Mouse (Mus musculus) myocyte (in vitro differentiated cells): ENCODE measurements at regions not wholly inside any gene's neighbourhood (a gene's known extent, or its start where the extent isn't known, plus 50 kb on each side); places are given as distances from the start of the nearest gene placed in this dataset.

ENCODE experiments used
- H3K27me3 ChIP-seq: one replicate; pipeline ENCODE4 v1.6.1; 2011; ENCODE audit not compliant: control insufficient read depth, insufficient read depth, insufficient read length
- H3K36me3 ChIP-seq: one replicate; pipeline ENCODE4 v1.6.1; 2011; ENCODE audit not compliant: control insufficient read depth, insufficient read depth
- H3K4me2 ChIP-seq: one replicate; pipeline ENCODE4 v1.6.1; 2011; ENCODE audit warnings: low read depth, control low read depth
- H3K4me3 ChIP-seq: one replicate; pipeline ENCODE4 v1.5.1; 2011; ENCODE audit warnings: mild to moderate bottlenecking, control low read depth, moderate library complexity
- H3K79me2 ChIP-seq: one replicate; pipeline ENCODE4 v1.6.1; 2011; ENCODE audit not compliant: control insufficient read depth, insufficient read depth
- H3ac ChIP-seq: one replicate; pipeline ENCODE4 v1.6.1; 2011; ENCODE audit not compliant: control insufficient read depth, insufficient read length
- CEBPB ChIP-seq: IDR thresholded peaks from 2 replicates; pipeline ENCODE4 v1.6.1; 2011; ENCODE audit warnings: mild to moderate bottlenecking, moderate library complexity; ENCODE audit not compliant: poor library complexity, insufficient read depth, severe bottlenecking
- E2F4 ChIP-seq: IDR thresholded peaks from one replicate; pipeline ENCODE4 v1.6.1; 2011; ENCODE audit warnings: mild to moderate bottlenecking, control low read depth, moderate library complexity; ENCODE audit not compliant: insufficient read depth
- MAX ChIP-seq: IDR thresholded peaks from one replicate; pipeline ENCODE4 v1.6.1; 2011; ENCODE audit warnings: low read depth, mild to moderate bottlenecking, control low read depth
- MYOD1 ChIP-seq, 3 experiments: IDR thresholded peaks; one replicate each; pipeline ENCODE4 v1.6.1; 2011; ENCODE audit warnings: control low read depth in 2 of 3, low read depth in 2 of 3, mild to moderate bottlenecking in 2 of 3, moderate library complexity in 1 of 3; ENCODE audit not compliant: insufficient read length in 2 of 3, control insufficient read depth in 1 of 3
- MYOG ChIP-seq, 3 experiments: IDR thresholded peaks; one replicate each; pipeline ENCODE4 v1.6.1; 2011; ENCODE audit warnings: control low read depth in 2 of 3, low read depth in 2 of 3, mild to moderate bottlenecking in 2 of 3; ENCODE audit not compliant: insufficient read length in 2 of 3, control insufficient read depth in 1 of 3, insufficient read depth in 1 of 3
- POLR2AphosphoS2 ChIP-seq: IDR thresholded peaks from one replicate; pipeline ENCODE4 v1.6.1; 2011; ENCODE audit warnings: low read depth, control low read depth; ENCODE audit not compliant: insufficient read length
- REST ChIP-seq: IDR thresholded peaks from one replicate; pipeline ENCODE4 v1.6.1; 2011; ENCODE audit warnings: mild to moderate bottlenecking, control low read depth, moderate library complexity; ENCODE audit not compliant: insufficient read depth, insufficient read length
- TCF3 ChIP-seq: IDR thresholded peaks from one replicate; pipeline ENCODE4 v1.6.1; 2011; ENCODE audit warnings: low read depth, control low read depth; ENCODE audit not compliant: insufficient read length
- USF1 ChIP-seq: IDR thresholded peaks from one replicate; pipeline ENCODE4 v1.6.1; 2011; ENCODE audit warnings: low read depth, mild to moderate bottlenecking, control low read depth, moderate library complexity

DNA sequence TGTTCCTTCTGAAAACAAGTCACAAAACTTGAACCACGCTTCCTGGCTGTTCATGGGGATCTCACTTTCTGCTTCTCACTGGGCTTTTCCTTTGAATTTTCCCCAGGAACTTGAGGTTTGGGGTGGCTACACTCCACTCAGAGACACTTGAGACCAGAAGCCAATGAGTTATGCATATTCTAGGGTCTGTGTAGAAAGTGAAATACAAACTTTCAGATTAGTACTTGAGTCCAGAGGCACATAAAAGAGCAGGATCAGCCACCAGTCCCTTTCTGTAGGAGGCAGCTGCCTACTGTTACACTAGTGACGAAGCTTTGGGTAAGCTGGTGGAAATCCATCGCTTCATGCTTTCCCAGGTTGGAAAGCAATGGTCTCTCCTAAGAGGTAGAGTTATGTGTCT is 60.4 kb upstream of the Serpine2 start:
- no peaks in the 10 kb centered on the region for H3K79me2 ChIP-seq
- no peaks in the 10 kb centered on the region for H3K27me3 ChIP-seq
- no peak for TF ChIP-seq E2F4
- no peak for TF ChIP-seq USF1
- no peak for TF ChIP-seq MYOD1 (IDR thresholded peaks at IDR 0.05; ENCODE audit: control insufficient read depth in 1 of 3, insufficient read length in 2 of 3, low read depth in 2 of 3)
- TF ChIP-seq MAX = no peak
- no peak for TF ChIP-seq TCF3
- no peak for TF ChIP-seq CEBPB
- no peak for TF ChIP-seq POLR2AphosphoS2

DNA sequence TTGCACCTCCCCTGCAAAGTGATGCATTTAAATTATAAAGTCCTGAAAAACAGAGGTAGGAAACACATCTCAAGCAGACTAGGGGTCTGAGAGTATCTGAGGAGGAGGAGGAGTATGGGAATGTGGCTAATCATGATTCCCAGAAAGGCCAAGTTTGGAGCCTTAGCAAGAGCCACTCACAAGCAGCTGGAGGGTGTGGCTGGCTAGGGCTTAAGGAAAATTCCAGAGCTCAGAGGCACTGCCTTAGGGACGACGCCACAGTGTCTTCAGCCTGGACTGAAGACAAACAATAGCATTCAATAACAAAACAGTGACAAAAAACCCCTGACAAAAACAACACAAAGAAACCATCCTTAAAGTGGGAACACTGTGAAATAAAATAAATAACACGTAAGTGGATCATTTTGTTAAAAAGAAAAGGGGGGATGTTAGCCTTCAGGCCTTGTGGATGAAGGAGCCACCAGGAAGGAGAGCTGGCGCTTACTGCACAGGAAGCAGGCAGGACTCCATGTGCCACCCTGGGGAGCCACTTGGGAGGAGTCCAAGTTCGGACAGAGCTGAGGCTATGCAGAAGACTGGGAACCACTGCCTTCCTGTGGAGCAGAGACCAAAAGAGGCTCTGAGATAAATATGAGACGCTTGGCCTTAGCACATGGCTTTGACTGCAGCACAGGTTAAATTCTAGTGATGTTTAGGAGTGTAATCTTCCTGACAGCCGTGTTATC is 56.6 kb upstream of the Serpine2 start:
- Histone ChIP-seq H3K79me2 (no peaks in the 10 kb centered on the region), H3K27me3 (no peaks in the 10 kb centered on the region), H3K4me3 (no peak overlapping the region), H3K4me2 (peak overlapping the region; percentile 12), H3ac (no peak overlapping the region), H3K36me3 (no peaks in the 10 kb centered on the region)
- TF ChIP-seq MYOD1 (IDR thresholded peaks at IDR 0.05; ENCODE audit: control insufficient read depth in 1 of 3, insufficient read length in 2 of 3, low read depth in 2 of 3) = peak in 1 of 3 experiments; percentile 6
- TF ChIP-seq MYOG (IDR thresholded peaks at IDR 0.05; ENCODE audit: control insufficient read depth in 1 of 3, insufficient read depth in 1 of 3, insufficient read length in 2 of 3, low read depth in 2 of 3) = peak in 1 of 3 experiments; percentile 21
- TF ChIP-seq REST = no peak

More for the DNA sequence above, 60.4 kb upstream of the Serpine2 start:
- H3K4me2 ChIP-seq = no peak overlapping the region
- H3ac ChIP-seq = no peak overlapping the region
- H3K36me3 ChIP-seq = no peaks in the 10 kb centered on the region
- no peak overlapping the region for H3K4me3 ChIP-seq
